Mouse (Mus musculus) heart, embryonic 16.5 days (tissue): ENCODE data around the gene Fbxo42. TPM values are rescaled to one million over a fixed set of nuclear protein-coding genes. Genes with fewer than 3 reads are reported as not detected.

Experiments used
- ATAC-seq: fragments of 200-750 bp; cut with Nextera tagmentation; replicated peaks from 2 replicates; pipeline ENCODE4 v1.8.0; 2017; ENCODE audit warnings: moderate number of reproducible peaks; ENCODE audit not compliant: insufficient read depth, low FRiP score; ENCODE audit errors: extremely low read depth
- H3K27ac ChIP-seq: fragments of 300-500 bp; sonication (generic); 2 replicates; pipeline ENCODE4 v1.5.1; 2014; ENCODE audit warnings: mild to moderate bottlenecking, low read length, control low read depth, moderate library complexity
- H3K27me3 ChIP-seq: fragments of 300-500 bp; sonication (generic); 2 replicates; pipeline ENCODE4 v1.6.1; 2014; ENCODE audit warnings: low read length, mixed read lengths; ENCODE audit not compliant: control insufficient read depth, insufficient read depth
- H3K36me3 ChIP-seq: fragments of 300-500 bp; sonication (generic); 2 replicates; pipeline ENCODE4 v1.6.1; 2014; ENCODE audit not compliant: control insufficient read depth, insufficient read depth
- H3K4me1 ChIP-seq: fragments of 300-500 bp; sonication (generic); 2 replicates; pipeline ENCODE4 v1.6.1; 2014; ENCODE audit warnings: low read length, mixed read lengths; ENCODE audit not compliant: control insufficient read depth, insufficient read depth
- H3K4me2 ChIP-seq: fragments of 300-500 bp; sonication (generic); 2 replicates; pipeline ENCODE4 v1.6.1; 2014; ENCODE audit warnings: low read depth, mild to moderate bottlenecking, control low read depth, low read length
- H3K4me3 ChIP-seq: fragments of 300-500 bp; sonication (generic); 2 replicates; pipeline ENCODE4 v1.5.1; 2014; ENCODE audit warnings: mild to moderate bottlenecking, control low read depth, low read length
- H3K9ac ChIP-seq: fragments of 300-500 bp; sonication (generic); 2 replicates; pipeline ENCODE4 v1.6.1; 2014; ENCODE audit warnings: low read length, control low read depth
- H3K9me3 ChIP-seq: fragments of 300-500 bp; sonication (generic); replicated peaks from 2 replicates; pipeline ENCODE4 v1.6.1; 2016; ENCODE audit warnings: low read length; ENCODE audit not compliant: control insufficient read depth
- WGBS: fragments of 180-500 bp; shearing (Covaris S2); extraction: QIAGEN DNeasy Blood & Tissue Kit; methylation state at CpG from one replicate; pipeline ENCODE4 v1.1.7; 2014; 5-methylcytosine and 5-hydroxymethylcytosine counted together
- polyA plus RNA-seq: library from polyadenylated mRNA; unstranded; fragments of >200 nt; fragmentation: Nextera tagmentation; extraction: Ambion mirVana; gene quantifications from 2 replicates; pipeline ENCODE4 v1.2.1, GENCODE M21; 2015

The Fbxo42 gene
- polyA plus RNA-seq, 1 experiment from 2014 or later, result 14.5 TPM

DNA sequence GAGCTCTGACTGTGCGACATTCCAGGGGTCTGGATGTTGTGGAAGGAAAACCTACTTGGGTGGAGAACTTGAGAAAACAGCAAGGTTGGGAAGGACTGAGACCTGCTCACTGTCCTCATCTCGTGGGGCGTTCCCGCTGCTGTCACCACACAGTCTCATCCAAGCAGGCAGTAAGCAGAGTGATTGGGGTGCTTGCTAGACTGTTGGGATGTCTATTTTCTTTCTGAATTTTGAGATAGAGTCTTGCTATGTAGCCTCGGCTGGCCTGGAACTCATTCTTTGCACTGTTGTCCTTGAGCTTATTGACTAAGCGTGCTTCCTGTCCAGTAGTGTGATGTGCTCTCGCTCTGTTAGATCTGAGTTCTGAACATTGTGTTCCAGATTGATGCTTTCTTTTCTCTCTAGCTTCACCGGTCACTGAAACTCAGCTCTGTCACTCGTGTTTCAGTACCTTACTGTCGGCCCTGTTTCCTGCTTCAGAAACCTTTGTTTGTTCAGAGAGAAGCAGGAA is 28.7 kb downstream of the Fbxo42 start:
- Histone ChIP-seq H3K4me3 (no peak overlapping the region), H3K9me3 (no peaks in the 10 kb centered on the region), H3K4me1 (peaks cover 13% of the 10 kb centered on the region), H3K27ac (peak overlapping the region; percentile 53), H3K27me3 (no peaks in the 10 kb centered on the region), H3K4me2 (no peak overlapping the region), H3K9ac (no peak overlapping the region), H3K36me3 (peaks cover 19% of the 10 kb centered on the region)
- ATAC-seq, result no peak
- WGBS, result 65% methylated on average over 10 of the region's 10 CpGs

DNA sequence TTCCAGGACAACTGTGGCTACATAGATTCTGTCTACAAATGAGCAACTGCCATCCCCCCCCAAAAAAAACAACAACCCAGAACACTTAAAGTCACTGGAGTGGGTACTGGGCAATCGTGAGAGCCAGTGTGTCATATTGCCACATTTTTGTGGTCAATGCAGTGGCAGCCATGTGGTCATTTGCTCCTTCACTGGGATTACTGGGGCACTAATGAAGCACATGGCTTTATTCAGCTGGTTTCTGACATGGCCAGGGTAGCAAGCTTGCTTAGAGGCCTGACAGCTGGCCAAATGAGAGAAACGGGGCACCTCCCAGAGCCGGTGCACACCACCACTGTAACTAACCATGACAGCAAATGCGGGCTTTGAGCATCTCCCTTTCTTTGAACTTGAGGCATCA is 30.8 kb downstream of the Fbxo42 start:
- ATAC-seq, result no peak
- H3K36me3 ChIP-seq, result peaks cover 22% of the 10 kb centered on the region
- 87% methylated on average over 4 of the region's 4 CpGs for WGBS

DNA sequence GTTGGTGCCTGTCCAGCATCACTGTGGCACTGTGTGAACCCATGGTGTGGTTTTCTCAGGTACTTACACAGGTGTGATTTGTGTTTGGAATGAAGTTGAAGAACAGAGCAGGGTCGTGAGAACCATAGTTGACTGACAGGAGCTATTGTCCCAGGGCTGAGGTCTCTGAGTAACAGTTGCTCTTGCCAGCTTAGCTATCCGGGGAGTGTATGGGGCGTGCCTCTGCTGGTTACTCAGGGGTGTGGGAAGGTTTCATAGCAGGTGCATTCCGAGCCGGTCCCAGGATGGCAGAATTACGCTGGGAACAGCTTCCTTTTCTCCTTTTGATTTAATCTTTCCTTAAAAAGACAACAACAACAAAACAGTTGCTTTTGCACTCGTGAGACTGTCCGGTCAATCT is 33.1 kb downstream of the Fbxo42 start:
- Histone ChIP-seq H3K4me2 (no peak overlapping the region), H3K4me1 (peaks cover 10% of the 10 kb centered on the region), H3K9me3 (no peaks in the 10 kb centered on the region), H3K36me3 (peaks cover 21% of the 10 kb centered on the region), H3K27me3 (no peaks in the 10 kb centered on the region), H3K4me3 (no peak overlapping the region), H3K9ac (no peak overlapping the region), H3K27ac (no peak overlapping the region)
- WGBS, result 82% methylated on average over 8 of the region's 8 CpGs
- no peak for ATAC-seq

More for the DNA sequence above, 30.8 kb downstream of the Fbxo42 start:
- no peak overlapping the region for H3K4me2 ChIP-seq
- H3K9me3 ChIP-seq, result no peaks in the 10 kb centered on the region
- H3K27ac ChIP-seq, result no peak overlapping the region
- H3K27me3 ChIP-seq, result no peaks in the 10 kb centered on the region
- H3K4me1 ChIP-seq, result peaks cover 13% of the 10 kb centered on the region
- H3K9ac ChIP-seq, result no peak overlapping the region
- H3K4me3 ChIP-seq, result no peak overlapping the region

GRCm38 (mm10) chr4:141181981-141182380 is 34.3 kb downstream of the Fbxo42 start:
- no peaks in the 10 kb centered on the region for H3K27me3 ChIP-seq
- H3K27ac ChIP-seq, result no peak overlapping the region
- no peak overlapping the region for H3K4me3 ChIP-seq
- H3K4me1 ChIP-seq, result peaks cover 15% of the 10 kb centered on the region
- H3K9ac ChIP-seq, result no peak overlapping the region
- no peaks in the 10 kb centered on the region for H3K9me3 ChIP-seq
- WGBS, result 95% methylated on average over 6 of the region's 6 CpGs
- H3K36me3 ChIP-seq, result peaks cover 21% of the 10 kb centered on the region
- ATAC-seq, result no peak
- H3K4me2 ChIP-seq, result no peak overlapping the region

GRCm38 (mm10) chr4:141183932-141184331 is 36.2 kb downstream of the Fbxo42 start:
- WGBS, result 84% methylated on average over 2 of the region's 2 CpGs
- no peak overlapping the region for H3K27ac ChIP-seq
- H3K36me3 ChIP-seq, result peaks cover 15% of the 10 kb centered on the region
- H3K9ac ChIP-seq, result no peak overlapping the region
- H3K4me1 ChIP-seq, result peaks cover 18% of the 10 kb centered on the region
- no peaks in the 10 kb centered on the region for H3K27me3 ChIP-seq
- H3K4me2 ChIP-seq, result no peak overlapping the region
- ATAC-seq, result no peak
- no peaks in the 10 kb centered on the region for H3K9me3 ChIP-seq
- no peak overlapping the region for H3K4me3 ChIP-seq

GRCm38 (mm10) chr4:141184426-141184825 is 36.7 kb downstream of the Fbxo42 start:
- WGBS, result 90% methylated on average over 4 of the region's 4 CpGs
- no peak overlapping the region for H3K4me2 ChIP-seq
- H3K4me3 ChIP-seq, result no peak overlapping the region
- ATAC-seq, result no peak
- no peaks in the 10 kb centered on the region for H3K27me3 ChIP-seq
- H3K9me3 ChIP-seq, result no peaks in the 10 kb centered on the region
- no peak overlapping the region for H3K9ac ChIP-seq
- H3K4me1 ChIP-seq, result peaks cover 18% of the 10 kb centered on the region
- peaks cover 15% of the 10 kb centered on the region for H3K36me3 ChIP-seq
- no peak overlapping the region for H3K27ac ChIP-seq

DNA sequence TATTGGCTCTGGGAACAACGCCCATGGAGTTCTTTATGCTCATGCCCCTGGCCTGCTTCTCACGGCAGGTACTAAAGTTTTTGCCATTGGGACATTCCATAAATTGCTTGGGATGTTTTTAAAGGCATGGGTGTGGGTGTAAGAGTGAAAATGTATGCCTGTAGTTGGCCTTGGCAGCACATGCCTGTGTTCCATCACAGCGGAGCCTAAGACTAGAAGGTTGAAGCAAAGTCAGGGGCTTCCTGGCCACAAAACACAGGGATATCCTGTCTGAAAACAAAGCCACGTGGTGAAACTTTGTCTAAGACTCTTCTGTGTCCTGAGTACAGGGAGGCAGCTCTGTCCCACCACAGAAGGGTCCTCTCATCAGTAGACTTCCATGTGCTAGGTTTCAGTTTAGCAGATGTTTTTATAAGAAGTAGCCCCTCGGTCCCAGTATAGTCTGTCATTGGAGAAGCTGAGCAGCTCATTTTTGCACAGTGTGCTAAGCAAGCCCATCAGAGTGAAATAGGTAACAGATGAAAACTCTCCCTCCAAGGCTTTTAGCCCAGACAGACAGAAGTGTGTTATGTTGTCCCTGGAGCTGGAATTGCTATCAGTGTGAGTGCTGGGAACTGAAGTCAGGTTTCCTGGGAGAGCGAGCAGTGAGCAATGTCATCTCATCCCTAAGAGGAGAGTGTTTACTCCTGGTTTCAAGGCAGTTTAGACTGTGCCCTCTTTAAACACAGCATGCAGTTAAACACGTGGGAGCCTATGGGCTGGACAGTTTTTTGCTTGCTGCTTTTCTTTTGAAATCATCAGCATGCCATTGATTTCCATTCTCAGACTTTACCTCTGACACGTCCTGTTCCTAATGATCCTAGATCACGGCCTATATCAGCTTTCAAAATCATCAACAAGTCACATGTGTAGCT is 39.5 kb downstream of the Fbxo42 start:
- no peak overlapping the region for H3K4me2 ChIP-seq

GRCm38 (mm10) chr4:141191294-141191693 is 43.6 kb downstream of the Fbxo42 start:
- H3K4me1 ChIP-seq, result peaks cover 13% of the 10 kb centered on the region
- 88% methylated on average over 7 of the region's 7 CpGs for WGBS
- H3K27me3 ChIP-seq, result no peaks in the 10 kb centered on the region
- ATAC-seq, result no peak
- H3K9me3 ChIP-seq, result no peaks in the 10 kb centered on the region
- H3K27ac ChIP-seq, result no peak overlapping the region
- H3K36me3 ChIP-seq, result peaks cover 16% of the 10 kb centered on the region
- H3K9ac ChIP-seq, result no peak overlapping the region
- no peak overlapping the region for H3K4me3 ChIP-seq
- no peak overlapping the region for H3K4me2 ChIP-seq

More for the DNA sequence above, 39.5 kb downstream of the Fbxo42 start:
- 57% methylated on average over 9 of the region's 9 CpGs for WGBS
- peaks cover 10% of the 10 kb centered on the region for H3K36me3 ChIP-seq
- no peak for ATAC-seq
- H3K4me3 ChIP-seq, result no peak overlapping the region
- H3K27me3 ChIP-seq, result no peaks in the 10 kb centered on the region
- peak overlapping the region; percentile 38; the same call in 1 of the 2 replicates for H3K27ac ChIP-seq
- H3K4me1 ChIP-seq, result peaks cover 18% of the 10 kb centered on the region
- H3K9me3 ChIP-seq, result no peaks in the 10 kb centered on the region
- no peak overlapping the region for H3K9ac ChIP-seq

DNA sequence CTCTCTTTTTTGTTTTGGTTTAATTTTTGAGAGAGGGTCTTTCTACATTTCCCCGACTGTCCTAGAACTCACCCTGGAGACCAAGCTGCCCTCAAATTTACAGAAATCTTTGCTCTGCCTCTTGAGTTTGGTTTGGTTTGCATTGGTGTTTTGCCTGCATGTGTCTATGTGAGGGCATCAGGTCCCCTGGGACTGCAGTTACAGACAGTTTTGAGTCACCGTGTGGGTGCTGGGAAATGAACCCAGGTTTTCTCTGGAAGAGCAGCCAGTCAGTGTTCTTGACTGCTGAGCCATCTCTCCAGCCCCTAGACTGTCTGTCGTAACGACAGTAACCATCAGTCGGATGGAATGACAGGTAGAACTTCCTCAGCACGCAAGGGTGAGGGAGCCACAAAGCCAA is 46.8 kb downstream of the Fbxo42 start:
- H3K4me1 ChIP-seq, result no peaks in the 10 kb centered on the region
- H3K4me3 ChIP-seq, result no peak overlapping the region
- H3K9me3 ChIP-seq, result no peaks in the 10 kb centered on the region
- H3K27ac ChIP-seq, result no peak overlapping the region
- H3K27me3 ChIP-seq, result no peaks in the 10 kb centered on the region
- peaks cover 40% of the 10 kb centered on the region for H3K36me3 ChIP-seq
- no peak overlapping the region for H3K9ac ChIP-seq
- H3K4me2 ChIP-seq, result no peak overlapping the region
- WGBS, result 91% methylated on average over 6 of the region's 6 CpGs
- ATAC-seq, result no peak
